Mouse (Mus musculus) adrenal gland, postnatal 0 days (tissue): Measurements from ENCODE around the gene Zfp967. TPM values are rescaled to one million over a fixed set of nuclear protein-coding genes. Genes with fewer than 3 reads are reported as not detected.

ENCODE experiments used
- polyA plus RNA-seq: library from polyadenylated mRNA; unstranded; fragments of >200 nt; fragmentation: Nextera tagmentation; extraction: Ambion mirVana; gene quantifications from 2 replicates; pipeline ENCODE4 v1.2.1, GENCODE M21; 2015

The Zfp967 gene
- not detected in 2 replicates for polyA plus RNA-seq

GRCm38 (mm10) chr2:176520756-176521155 lies at the start of gene Zfp967:
Gene Zfp967, plus strand, starts transcription at chr2:176521056.

DNA sequence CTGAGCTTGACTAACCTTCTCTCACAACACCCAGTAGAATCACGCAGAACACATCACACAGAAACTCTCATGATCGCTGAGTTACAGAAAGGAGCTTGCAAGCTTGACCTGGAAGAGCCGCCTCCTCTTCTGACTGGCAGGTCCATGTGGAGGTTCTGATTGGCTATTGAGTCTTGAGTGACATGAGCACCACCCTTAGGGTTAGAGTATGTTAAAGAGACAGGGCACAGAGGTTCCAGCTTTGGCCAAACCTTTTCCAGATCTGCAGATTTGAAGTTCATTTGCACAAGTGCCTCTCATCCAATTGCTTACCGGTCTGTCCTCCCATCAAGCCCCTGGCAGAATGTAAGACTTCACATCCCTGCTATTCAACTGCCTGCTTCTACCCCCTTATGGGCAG lies 34.2 kb upstream of the Zfp967 start, which contains the start of gene Gm14434:
Gene Gm14434, minus strand, starts transcription at position 101 of the 400 bp plus-strand sequence.

Other genes with a start within 250 kb of the Zfp967 start
- not detected in 2 replicates for gene Gm11009, start 201.6 kb upstream of the Zfp967 start, polyA plus RNA-seq
- 27.0 and 53.8 TPM in 2 replicates for gene Gm14435, start 97.5 kb upstream of the Zfp967 start, polyA plus RNA-seq
- gene Gm14434, start 34.3 kb upstream of the Zfp967 start, polyA plus RNA-seq, result 27.1 and 61.2 TPM in 2 replicates
- 8.7 and 22.8 TPM in 2 replicates for gene Gm14308, start 115.3 kb downstream of the Zfp967 start, polyA plus RNA-seq
- 8.8 and 15.6 TPM in 2 replicates for gene Zfp973, start 149.5 kb downstream of the Zfp967 start, polyA plus RNA-seq
- gene Gm14305, start 187.3 kb downstream of the Zfp967 start, polyA plus RNA-seq, result 40.4 and 68.3 TPM in 2 replicates